Mouse (Mus musculus) lung, adult 2 months (tissue): ENCODE results near the gene Pcbd1. TPM values are rescaled to one million over a fixed set of nuclear protein-coding genes. Genes with fewer than 3 reads are reported as not detected.

Source experiments
- DNase-seq: peaks from one replicate; pipeline ENCODE4 v3.0.0; 2022
- H3K4me1 ChIP-seq: fragments of 200-500 bp; 2 replicates; pipeline ENCODE4 v1.6.1; 2011; ENCODE audit warnings: low read length; ENCODE audit not compliant: control insufficient read depth, insufficient read depth
- H3K4me3 ChIP-seq: fragments of 200-500 bp; replicated peaks from 2 replicates; pipeline ENCODE3; 2011; ENCODE audit warnings: low read depth, mild to moderate bottlenecking, control low read depth, low read length; ENCODE audit errors: extremely low read depth
- CTCF ChIP-seq: fragments of 200-500 bp; IDR thresholded peaks from 2 replicates; pipeline ENCODE4 v1.5.1; 2011; ENCODE audit warnings: mild to moderate bottlenecking, low read length, control low read depth; ENCODE audit not compliant: insufficient read depth
- POLR2A ChIP-seq: fragments of 200-500 bp; IDR thresholded peaks from 2 replicates; pipeline ENCODE4 v1.6.1; 2011; ENCODE audit warnings: low read depth, mild to moderate bottlenecking, control low read depth, low read length, borderline replicate concordance; ENCODE audit errors: extremely low read depth
- WGBS: fragments of 180-500 bp; shearing (Covaris S2); methylation state at CpG from one replicate; pipeline ENCODE4 v1.1.7; 2018; 5-methylcytosine and 5-hydroxymethylcytosine counted together
- polyA plus RNA-seq: library from polyadenylated mRNA; depleted of rRNA; stranded (reverse); fragments of >200 nt; gene quantifications from 2 replicates; pipeline ENCODE4 v1.2.3, GENCODE M21; 2012; rRNA removed

The Pcbd1 gene
- 5.2 and 6.9 TPM in 2 replicates for polyA plus RNA-seq

DNA sequence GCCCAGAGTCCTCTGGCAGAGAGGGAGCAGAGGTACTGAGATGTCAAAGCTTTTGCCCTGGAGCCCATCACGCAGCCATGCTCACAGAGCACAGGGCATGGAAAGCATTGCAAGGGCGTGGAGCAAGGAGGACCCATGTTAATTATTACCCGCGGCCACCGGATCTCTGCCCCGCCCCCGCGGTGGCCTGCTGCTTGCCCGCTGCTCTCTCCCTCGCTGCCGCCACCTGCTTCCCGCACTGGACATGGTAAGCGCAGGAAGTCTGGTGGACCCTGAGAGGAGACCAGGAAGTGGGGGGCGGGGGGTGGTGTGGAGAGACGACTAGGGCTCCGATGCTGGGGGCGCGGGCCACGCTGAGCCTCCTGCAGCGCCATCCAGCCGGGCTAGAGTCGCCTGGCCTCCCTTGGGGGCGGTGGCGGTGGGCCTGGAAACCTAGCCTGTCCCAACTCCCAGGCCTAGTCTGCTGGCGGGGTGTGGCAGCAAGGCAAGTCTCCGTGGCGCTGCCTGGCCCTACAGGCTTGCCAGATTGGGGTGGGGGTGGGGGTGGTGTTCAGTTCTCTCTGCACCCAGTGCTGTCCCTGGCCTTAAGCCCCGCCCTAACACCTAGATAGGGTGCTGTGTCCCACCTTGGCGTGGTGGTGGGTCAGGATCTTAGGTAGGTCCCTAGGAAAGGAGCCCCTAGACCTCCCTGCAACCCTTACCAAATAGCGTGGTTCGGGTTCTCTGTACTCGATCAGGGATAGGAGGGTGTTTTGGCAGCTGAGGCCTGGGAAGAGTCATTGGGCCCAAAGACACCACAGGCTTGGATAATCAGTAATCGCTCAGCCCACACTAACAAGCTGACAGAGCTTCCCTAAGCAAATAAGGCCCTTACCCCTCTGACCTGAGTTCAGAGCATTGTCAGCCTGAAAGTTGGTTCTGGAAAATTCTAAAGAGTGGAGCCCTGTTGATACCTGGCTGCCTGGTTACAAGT lies at the start of gene Pcbd1:
Gene Pcbd1, plus strand, starts transcription at position 162 of the 973 bp plus-strand sequence.
- Histone ChIP-seq H3K4me1 (no peaks in the 10 kb centered on the region), H3K4me3 (peak within 1 kb of the TSS; percentile 25)
- TF ChIP-seq CTCF: no peak
- no peak for TF ChIP-seq POLR2A
- WGBS: 16% methylated on average over 33 of the region's 33 CpGs
- peak; percentile 43 for DNase-seq

DNA sequence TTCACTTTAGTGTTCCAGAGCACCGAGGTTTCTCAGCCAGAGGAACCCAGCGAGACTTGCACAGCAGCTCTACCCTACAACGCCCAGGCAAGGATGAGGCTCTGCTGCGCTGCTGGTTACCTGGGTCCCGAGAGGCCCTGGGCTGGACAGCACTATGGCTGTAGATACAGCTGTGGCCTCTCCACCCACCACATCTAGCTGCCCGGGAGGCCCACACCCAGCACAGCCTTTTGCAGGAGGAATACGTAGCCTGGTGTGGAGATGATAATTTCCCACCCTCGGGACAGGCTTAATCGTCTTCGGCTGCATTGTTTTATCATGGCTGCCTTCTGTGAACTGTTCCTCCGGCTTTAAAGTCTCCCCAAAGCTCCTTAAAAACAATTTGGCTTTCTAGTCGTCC lies 49.5 kb upstream of the Pcbd1 start:
- Histone ChIP-seq H3K4me1 (no peaks in the 10 kb centered on the region), H3K4me3 (no peak overlapping the region)
- 70% methylated on average over 12 of the region's 12 CpGs for WGBS
- DNase-seq: no peak
- TF ChIP-seq CTCF (no peak), POLR2A (no peak)

DNA sequence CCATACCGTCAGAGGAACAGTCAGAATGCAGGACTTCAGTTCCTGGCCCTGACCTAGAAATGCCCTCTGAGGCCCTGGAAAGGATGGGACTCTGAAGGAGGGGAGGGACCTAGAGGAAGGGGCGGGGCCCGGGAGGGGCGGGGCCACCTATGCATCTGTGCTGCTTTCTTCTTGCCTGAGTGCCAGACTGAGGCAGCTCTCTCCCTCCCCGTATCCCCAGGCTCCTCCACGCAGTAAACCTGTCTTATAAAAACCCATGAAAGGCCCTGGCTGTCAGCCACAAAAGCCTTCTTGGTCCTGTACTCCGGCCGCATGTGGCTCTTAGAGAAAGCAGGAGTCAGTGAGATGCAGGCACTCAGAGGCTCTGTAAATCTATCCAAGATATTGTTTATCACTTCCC lies 44.0 kb upstream of the Pcbd1 start:
- no peak for DNase-seq
- Histone ChIP-seq H3K4me1 (no peaks in the 10 kb centered on the region), H3K4me3 (no peak overlapping the region)
- WGBS: 16% methylated on average over 8 of the region's 8 CpGs
- TF ChIP-seq POLR2A (no peak), CTCF (no peak)

DNA sequence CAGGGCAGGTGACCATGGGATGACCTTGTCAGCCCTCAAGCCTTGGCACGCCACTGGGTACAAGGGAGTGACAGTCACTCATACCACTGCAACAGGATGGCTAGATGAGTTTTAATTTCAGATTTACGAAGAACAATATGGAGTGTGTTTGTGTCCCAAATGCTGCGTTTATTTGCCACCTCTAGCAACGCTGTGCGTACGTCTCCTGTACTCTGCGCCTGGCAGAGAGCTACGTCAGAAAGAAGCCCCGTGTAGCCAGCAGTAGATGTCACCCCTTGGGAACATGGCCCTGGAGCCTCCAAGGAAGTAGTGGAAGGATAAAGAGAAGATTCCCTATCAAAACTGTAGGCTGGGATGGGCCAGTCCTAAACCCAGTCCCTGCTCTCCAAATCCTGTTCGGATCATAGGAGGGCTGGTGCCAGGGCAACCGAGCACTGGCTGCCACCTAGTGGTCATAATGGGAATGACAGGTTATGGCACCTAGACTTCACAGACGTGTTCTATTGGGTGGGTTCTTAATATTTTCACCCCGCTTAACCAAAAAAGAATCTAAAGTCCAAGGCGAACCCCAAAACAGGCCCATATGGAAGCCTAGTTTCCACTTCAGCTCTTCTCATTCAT lies 37.0 kb upstream of the Pcbd1 start:
- WGBS: 59% methylated on average over 14 of the region's 14 CpGs
- TF ChIP-seq POLR2A: no peak
- TF ChIP-seq CTCF: peak; percentile 94

DNA sequence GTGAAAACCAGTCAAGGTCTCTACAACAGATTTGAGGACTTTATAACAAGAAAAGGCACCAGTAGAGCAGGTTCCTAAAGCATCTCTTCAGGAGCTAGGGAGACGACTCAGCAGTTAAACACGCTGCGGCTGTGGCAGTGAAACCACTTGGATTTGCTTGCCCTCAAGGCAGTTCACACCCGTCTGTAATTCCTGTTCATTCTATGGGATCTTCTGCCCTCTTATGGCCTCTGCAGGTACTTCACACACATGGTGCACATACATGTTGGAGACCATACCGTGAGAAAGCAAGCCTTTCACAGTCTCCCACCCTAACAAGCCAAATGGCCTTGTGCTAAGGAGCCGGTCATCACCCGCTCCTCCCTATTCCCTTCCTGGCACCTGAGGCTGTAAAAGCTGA lies 32.5 kb upstream of the Pcbd1 start:
- no peaks in the 10 kb centered on the region for H3K4me1 ChIP-seq
- WGBS: 98% methylated on average over 7 of the region's 7 CpGs
- TF ChIP-seq POLR2A: no peak
- no peak for TF ChIP-seq CTCF
- H3K4me3 ChIP-seq: no peak overlapping the region
- no peak for DNase-seq

More for the DNA sequence above, 37.0 kb upstream of the Pcbd1 start:
- peak; percentile 54 for DNase-seq
- Histone ChIP-seq H3K4me1 (no peaks in the 10 kb centered on the region), H3K4me3 (no peak overlapping the region)

DNA sequence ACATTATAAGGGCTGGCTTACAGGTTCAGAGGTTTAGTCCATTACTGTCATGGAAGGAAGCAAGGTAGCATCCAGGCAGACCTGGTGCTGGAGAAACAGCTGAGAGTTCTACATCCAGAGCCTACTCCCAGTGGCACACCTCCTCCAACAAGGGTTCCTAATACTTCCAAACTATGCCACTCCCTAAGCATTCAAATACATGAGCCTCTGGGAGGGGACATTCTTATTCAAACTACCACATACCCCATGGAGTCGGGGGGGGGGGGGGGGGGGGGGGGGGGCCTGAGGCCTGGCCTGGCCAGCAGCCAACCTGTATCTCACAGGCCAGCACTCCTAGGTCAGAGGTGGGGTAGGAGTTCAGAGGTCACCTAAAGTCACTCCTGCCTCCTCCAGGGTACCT lies 30.0 kb upstream of the Pcbd1 start:
- 0% methylated on average over 1 of the region's 1 CpGs for WGBS
- no peak overlapping the region for H3K4me3 ChIP-seq
- no peak for DNase-seq
- no peak for TF ChIP-seq POLR2A
- TF ChIP-seq CTCF: no peak
- H3K4me1 ChIP-seq: no peaks in the 10 kb centered on the region

DNA sequence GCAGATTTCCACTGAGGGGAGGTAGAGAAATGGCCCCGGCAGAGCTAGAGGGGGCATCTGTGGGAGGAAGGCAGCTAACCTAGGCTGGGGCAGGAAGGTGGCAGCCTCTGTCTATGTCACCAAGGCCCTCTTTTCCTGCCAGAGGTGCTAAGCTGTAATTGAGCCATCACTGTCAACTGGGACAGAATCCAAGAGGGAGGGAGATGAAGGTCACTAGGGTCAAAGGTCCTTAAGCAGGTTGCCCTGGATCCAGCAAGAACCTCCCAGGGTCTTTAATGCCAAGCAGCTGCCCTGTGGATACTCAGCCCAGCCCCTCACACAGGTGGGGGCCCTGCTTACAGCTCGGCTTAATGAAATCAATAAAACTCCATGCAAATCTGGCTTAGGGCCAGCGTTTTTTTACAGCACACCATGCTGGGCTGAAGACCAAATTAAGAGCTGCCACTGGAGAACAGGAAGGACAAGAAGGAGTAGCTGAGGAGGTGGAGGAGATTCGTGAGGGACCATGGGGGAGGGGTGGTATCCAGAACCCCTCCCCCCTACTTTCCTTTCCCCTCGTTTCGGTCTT lies 29.5 kb upstream of the Pcbd1 start:
- WGBS: 24% methylated on average over 6 of the region's 6 CpGs
- no peak for DNase-seq
- H3K4me3 ChIP-seq: no peak overlapping the region
- TF ChIP-seq POLR2A (no peak), CTCF (no peak)
- H3K4me1 ChIP-seq: no peaks in the 10 kb centered on the region

DNA sequence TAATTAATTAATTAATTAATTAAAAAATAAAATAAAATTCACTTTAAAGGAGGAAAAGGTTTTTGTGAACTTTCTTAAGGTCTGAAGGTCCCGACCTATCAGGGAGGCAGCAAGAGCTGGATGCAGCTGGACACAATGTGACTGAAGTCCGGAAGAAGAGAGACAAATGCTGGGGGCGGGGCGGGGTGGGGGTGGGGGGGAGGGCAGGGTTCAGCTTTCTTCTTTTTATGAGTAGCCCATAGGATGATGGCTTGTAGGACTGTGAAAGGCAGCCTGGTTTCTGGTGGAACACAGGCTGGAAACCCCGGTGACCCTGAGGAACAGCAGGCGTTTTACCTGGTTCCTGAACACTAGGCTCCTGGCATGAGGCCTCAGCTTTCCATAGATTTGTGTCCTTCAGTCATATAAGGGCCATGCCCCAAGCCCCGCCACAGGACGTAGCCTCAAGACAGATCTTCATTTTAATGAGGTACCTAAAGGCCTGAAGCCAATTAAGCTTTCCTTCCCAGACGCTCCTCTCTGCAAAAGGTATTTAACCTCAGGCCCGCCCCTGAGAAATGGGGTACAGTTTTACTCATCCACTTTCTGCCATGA lies 25.8 kb upstream of the Pcbd1 start:
- WGBS: 83% methylated on average over 10 of the region's 10 CpGs
- no peak overlapping the region for H3K4me3 ChIP-seq
- no peak for DNase-seq
- H3K4me1 ChIP-seq: peaks cover 2% of the 10 kb centered on the region; the same call in 1 of the 2 replicates
- TF ChIP-seq CTCF: no peak
- TF ChIP-seq POLR2A: no peak

DNA sequence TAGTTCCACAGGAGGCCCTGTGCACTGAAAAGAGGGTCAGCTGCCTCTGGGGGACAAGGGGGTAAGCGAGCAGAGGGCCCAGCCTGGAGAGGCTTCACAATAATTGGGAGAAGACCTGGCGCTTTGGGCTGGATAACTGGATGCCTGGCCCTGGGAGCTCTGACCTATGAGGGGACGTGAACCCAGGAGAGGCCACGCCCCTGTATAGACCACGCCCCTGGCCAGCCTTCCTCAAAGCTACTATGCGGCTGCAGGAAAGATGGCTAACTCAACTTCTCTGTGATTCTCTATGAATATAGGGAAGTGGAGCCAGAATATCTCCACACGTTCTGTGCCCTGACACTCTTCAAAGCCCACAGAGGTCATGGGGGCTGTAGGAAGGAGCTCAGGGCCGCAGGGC lies 24.5 kb upstream of the Pcbd1 start:
- WGBS: 30% methylated on average over 8 of the region's 8 CpGs
- Histone ChIP-seq H3K4me1 (peaks cover 3% of the 10 kb centered on the region; the same call in 1 of the 2 replicates), H3K4me3 (no peak overlapping the region)
- no peak for DNase-seq
- TF ChIP-seq POLR2A (no peak), CTCF (no peak)
